Mouse (Mus musculus): ENCODE results near the gene Zfyve26. TPM values are rescaled to one million over a fixed set of nuclear protein-coding genes. Genes with fewer than 3 reads are reported as not detected.

Zfyve26 gene
- total RNA-seq, 2 experiments from 2014 or later: 14.4 to 15.5 TPM

Other genes with a start within 250 kb of the Zfyve26 start
- gene Pigh, start 206.7 kb downstream of the Zfyve26 start, total RNA-seq (2021): 1 to 10 TPM; 1.7 to 2.4 TPM
- gene Arg2, start 165.5 kb downstream of the Zfyve26 start, total RNA-seq (2021): not detected
- 10 to 100 TPM; 83.3 to 97.1 TPM for gene Vti1b, start 123.6 kb downstream of the Zfyve26 start, total RNA-seq (2021)
- 1 to 10 TPM; 1.9 to 2.7 TPM for gene Rdh11, start 104.0 kb downstream of the Zfyve26 start, total RNA-seq (2021)
- under 1 TPM in 1 of 2 experiments, not detected in 1; 0.09 TPM for gene Rdh12, start 87.4 kb downstream of the Zfyve26 start, total RNA-seq (2021)
- gene Rad51b, start 978 bp upstream of the Zfyve26 start, total RNA-seq (2021): under 1 TPM; 0.17 to 0.23 TPM